Mouse (Mus musculus): ENCODE results near the gene Spop. TPM values are rescaled to one million over a fixed set of nuclear protein-coding genes. Genes with fewer than 3 reads are reported as not detected.
"Not testable (repeated sequence)": the region's sequence is repeated elsewhere in the genome, so short reads cannot be mapped to it uniquely, and the experiment has no call there.

The Spop gene
- polyA plus RNA-seq, 1 experiment from 2014 or later, result 199 TPM

GRCm38 (mm10) chr11:95405771-95406170, 8.1 kb upstream of the Spop start:
- Histone ChIP-seq H3K4me2 (replicated peaks) (no peak overlapping the region), H3K9me3 (no peaks in the 10 kb centered on the region), H3K9ac (replicated peaks) (no peak overlapping the region), H3K36me3 (no peaks in the 10 kb centered on the region), H3K27me3 (no peaks in the 10 kb centered on the region), H3K4me1 (replicated peaks) (0 out of 2 replicates have a peak, but pooled peaks cover 6% of the 10 kb centered on the region), H3K4me3 (replicated peaks) (no peak overlapping the region), H3K27ac (no peak overlapping the region)
- no peak for ATAC-seq
- WGBS, result 82% methylated on average over 4 of the region's 4 CpGs

DNA sequence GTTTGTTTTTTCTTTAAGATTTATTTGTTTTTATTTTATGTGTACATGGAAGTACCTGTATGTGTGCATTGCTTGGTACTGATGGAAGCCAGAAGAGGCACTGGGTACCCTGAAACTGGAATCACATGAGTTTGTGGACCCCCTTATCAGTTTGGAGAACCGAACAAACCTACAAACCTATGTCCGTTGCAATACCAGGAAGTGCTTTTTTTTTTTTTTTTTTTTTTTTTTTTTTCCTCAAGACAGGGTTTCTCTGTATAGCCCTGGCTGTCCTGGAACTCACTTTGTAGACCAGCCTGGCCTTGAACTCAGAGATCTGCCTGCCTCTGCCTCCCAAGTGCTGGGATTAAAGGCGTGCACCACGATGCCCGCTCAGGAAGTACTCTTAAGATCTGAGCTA, 7.5 kb upstream of the Spop start:
- not testable (repeated sequence) for H3K4me2 ChIP-seq (replicated peaks); ATAC-seq; H3K9me3 ChIP-seq; H3K4me1 ChIP-seq (replicated peaks); H3K9ac ChIP-seq (replicated peaks); H3K27me3 ChIP-seq; H3K4me3 ChIP-seq (replicated peaks); H3K27ac ChIP-seq; H3K36me3 ChIP-seq
- 93% methylated on average over 5 of the region's 5 CpGs for WGBS

DNA sequence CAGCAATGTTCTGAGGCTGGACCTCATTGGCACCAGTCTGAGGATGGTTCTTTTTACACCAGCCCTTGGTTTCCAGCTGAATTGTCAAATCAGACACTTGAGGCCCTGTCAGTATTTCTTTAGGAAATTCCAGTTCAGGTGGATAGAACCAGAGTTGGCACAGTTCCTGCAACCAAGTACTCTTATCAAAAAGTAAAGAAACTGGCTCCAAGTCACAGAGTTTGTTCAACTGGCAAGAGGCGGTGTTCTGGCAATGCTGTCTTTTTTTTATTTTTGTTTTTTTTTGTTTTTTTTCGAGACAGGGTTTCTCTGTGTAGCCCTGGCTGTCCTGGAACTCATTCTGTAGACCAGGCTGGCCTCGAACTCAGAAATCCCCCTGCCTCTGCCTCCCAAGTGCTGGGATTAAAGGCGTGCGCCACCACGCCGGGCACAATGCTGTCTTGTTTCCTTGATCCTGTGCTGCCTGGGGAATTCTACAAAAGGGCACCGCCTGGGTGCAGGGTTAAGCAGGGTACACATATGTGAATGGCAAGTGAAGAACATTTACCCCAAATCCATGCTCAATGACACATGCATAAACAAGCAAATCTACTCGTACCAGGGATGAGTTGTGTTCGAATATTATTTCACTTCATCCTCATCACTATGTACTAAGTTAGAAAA, 4.3 kb upstream of the Spop start:
- 0 out of 2 replicates have a peak, but pooled peaks cover 5% of the 10 kb centered on the region for H3K4me1 ChIP-seq (replicated peaks)
- H3K4me2 ChIP-seq (replicated peaks), result no peak overlapping the region
- WGBS, result 87% methylated on average over 10 of the region's 10 CpGs
- H3K9ac ChIP-seq (replicated peaks), result no peak overlapping the region
- no peaks in the 10 kb centered on the region for H3K36me3 ChIP-seq
- H3K27ac ChIP-seq, result no peak overlapping the region
- H3K9me3 ChIP-seq, result no peaks in the 10 kb centered on the region
- H3K4me3 ChIP-seq (replicated peaks), result no peak overlapping the region
- H3K27me3 ChIP-seq, result peaks cover 3% of the 10 kb centered on the region; the same call in 1 of the 2 replicates
- ATAC-seq, result no peak

- H3K27ac ChIP-seq, result peak overlapping the region; percentile 51
- peaks cover 3% of the 10 kb centered on the region; the same call in 1 of the 2 replicates for H3K27me3 ChIP-seq
- H3K9me3 ChIP-seq, result no peaks in the 10 kb centered on the region
- ATAC-seq, result no peak
- H3K9ac ChIP-seq (replicated peaks), result no peak overlapping the region
- H3K4me3 ChIP-seq (replicated peaks), result no peak overlapping the region
- 56% methylated on average over 6 of the region's 6 CpGs for WGBS
- peaks cover 22% of the 10 kb centered on the region for H3K4me1 ChIP-seq (replicated peaks)
- no peaks in the 10 kb centered on the region for H3K36me3 ChIP-seq
- no peak overlapping the region for H3K4me2 ChIP-seq (replicated peaks)
These were observed 2.3 kb upstream of the Spop start for GRCm38 (mm10) chr11:95411453-95412013.

GRCm38 (mm10) chr11:95412615-95413014, 1.3 kb upstream of the Spop start:
- H3K4me1 ChIP-seq (replicated peaks), result peaks cover 33% of the 10 kb centered on the region
- no peak overlapping the region; the same call in 1 of the 2 replicates for H3K27ac ChIP-seq
- H3K36me3 ChIP-seq, result no peaks in the 10 kb centered on the region
- 97% methylated on average over 3 of the region's 3 CpGs for WGBS
- no peak for ATAC-seq
- no peak overlapping the region for H3K9ac ChIP-seq (replicated peaks)
- peaks cover 3% of the 10 kb centered on the region; the same call in 1 of the 2 replicates for H3K27me3 ChIP-seq
- no peak overlapping the region for H3K4me3 ChIP-seq (replicated peaks)
- no peaks in the 10 kb centered on the region for H3K9me3 ChIP-seq
- H3K4me2 ChIP-seq (replicated peaks), result no peak overlapping the region

GRCm38 (mm10) chr11:95414536-95415161, 769 bp downstream of the Spop start:
- Histone ChIP-seq H3K36me3 (peaks cover 6% of the 10 kb centered on the region; the same call in 1 of the 2 replicates), H3K4me2 (replicated peaks) (peak overlapping the region; percentile 71), H3K4me3 (replicated peaks) (peak overlapping the region; percentile 64), H3K9me3 (no peaks in the 10 kb centered on the region), H3K27ac (peak overlapping the region; percentile 95), H3K9ac (replicated peaks) (peak overlapping the region; percentile 76), H3K27me3 (peaks cover 3% of the 10 kb centered on the region; the same call in 1 of the 2 replicates), H3K4me1 (replicated peaks) (peaks cover 34% of the 10 kb centered on the region)
- WGBS, result under 1% methylated on average over 28 of the region's 28 CpGs
- peak; percentile 89 for ATAC-seq

DNA sequence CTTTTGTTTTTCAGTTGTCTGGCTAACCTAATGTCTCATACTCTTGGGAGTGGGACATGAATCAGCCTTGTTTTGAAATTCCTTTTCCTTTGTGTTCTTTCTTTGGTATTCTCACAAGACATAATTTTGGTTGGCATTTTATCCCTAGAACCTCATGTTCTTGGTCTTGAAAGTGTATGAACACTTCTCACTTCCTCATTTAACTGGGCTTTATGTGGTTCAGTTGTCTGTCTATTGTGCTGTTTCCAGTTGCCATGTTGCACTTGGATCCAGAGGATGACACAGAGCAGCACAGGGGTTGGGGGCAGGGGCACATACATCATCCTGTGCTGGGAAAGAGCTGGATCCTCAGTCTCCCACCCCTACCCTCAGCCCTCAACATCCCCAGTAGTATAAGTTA, 2.1 kb downstream of the Spop start:
- peak overlapping the region; percentile 28 for H3K9ac ChIP-seq (replicated peaks)
- ATAC-seq, result no peak
- H3K27ac ChIP-seq, result no peak overlapping the region
- peaks cover 3% of the 10 kb centered on the region; the same call in 1 of the 2 replicates for H3K27me3 ChIP-seq
- H3K4me2 ChIP-seq (replicated peaks), result peak overlapping the region; percentile 71
- H3K36me3 ChIP-seq, result peaks cover 9% of the 10 kb centered on the region; the same call in 1 of the 2 replicates
- H3K4me3 ChIP-seq (replicated peaks), result peak overlapping the region; percentile 64
- peaks cover 34% of the 10 kb centered on the region for H3K4me1 ChIP-seq (replicated peaks)
- H3K9me3 ChIP-seq, result no peaks in the 10 kb centered on the region

DNA sequence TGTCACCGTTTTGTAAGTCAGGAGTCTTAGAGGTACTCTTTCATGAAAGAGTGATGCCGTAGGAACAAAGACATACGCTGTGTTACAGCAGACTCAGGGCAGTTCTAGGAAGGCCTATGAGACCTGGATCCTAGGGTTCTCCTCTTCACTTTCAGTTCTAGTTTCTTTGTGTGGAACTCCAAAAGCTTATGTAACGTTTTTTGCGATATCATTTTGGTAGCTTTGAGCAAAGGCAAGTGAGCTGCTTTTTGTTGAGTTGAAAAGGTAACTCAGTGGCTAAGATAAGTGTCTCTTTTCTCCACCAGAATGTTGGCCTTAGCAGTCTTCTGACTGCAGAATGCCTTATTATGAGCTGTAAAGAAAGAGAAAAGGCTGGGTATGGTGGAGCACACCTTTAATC, 3.5 kb downstream of the Spop start:
- H3K36me3 ChIP-seq, result peaks cover 9% of the 10 kb centered on the region; the same call in 1 of the 2 replicates
- H3K4me2 ChIP-seq (replicated peaks), result no peak overlapping the region
- peaks cover 29% of the 10 kb centered on the region for H3K4me1 ChIP-seq (replicated peaks)
- no peak overlapping the region for H3K4me3 ChIP-seq (replicated peaks)
- 0 out of 2 replicates have a peak overlapping the region, but pooled peaks have one; percentile 28 for H3K9ac ChIP-seq (replicated peaks)
- peaks cover 3% of the 10 kb centered on the region; the same call in 1 of the 2 replicates for H3K27me3 ChIP-seq
- no peaks in the 10 kb centered on the region for H3K9me3 ChIP-seq
- no peak overlapping the region for H3K27ac ChIP-seq
- no peak for ATAC-seq
- 86% methylated on average over 5 of the region's 5 CpGs for WGBS

- H3K36me3 ChIP-seq, result peaks cover 9% of the 10 kb centered on the region; the same call in 1 of the 2 replicates
- no peak overlapping the region for H3K4me2 ChIP-seq (replicated peaks)
- no peak overlapping the region for H3K27ac ChIP-seq
- H3K27me3 ChIP-seq, result no peaks in the 10 kb centered on the region
- H3K4me1 ChIP-seq (replicated peaks), result peaks cover 17% of the 10 kb centered on the region
- no peak for ATAC-seq
- no peak overlapping the region for H3K9ac ChIP-seq (replicated peaks)
- WGBS, result 87% methylated on average over 2 of the region's 2 CpGs
- H3K9me3 ChIP-seq, result no peaks in the 10 kb centered on the region
- H3K4me3 ChIP-seq (replicated peaks), result no peak overlapping the region
These were observed 7.1 kb downstream of the Spop start for GRCm38 (mm10) chr11:95420880-95421435.

DNA sequence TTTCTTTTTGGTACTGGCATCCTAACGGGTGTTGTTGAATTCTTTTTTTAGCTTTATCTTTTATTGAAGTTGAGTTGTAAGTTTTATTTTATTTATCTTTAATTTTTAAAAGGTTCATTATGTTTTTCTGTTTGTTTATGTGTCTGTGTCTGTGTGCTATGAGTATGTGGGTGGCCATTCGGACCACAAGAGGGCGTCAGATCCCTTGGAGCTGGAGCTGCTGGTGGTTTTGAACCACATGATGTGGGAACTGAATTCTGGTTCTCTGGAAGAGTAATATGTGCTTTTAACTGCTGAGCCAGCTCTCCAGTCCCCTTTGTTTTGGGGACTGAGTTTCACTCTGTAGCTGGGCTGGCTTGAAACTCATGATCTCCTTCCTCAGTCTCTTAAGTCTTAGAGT, 9.6 kb downstream of the Spop start:
- Histone ChIP-seq H3K9me3 (no peaks in the 10 kb centered on the region), H3K9ac (replicated peaks) (no peak overlapping the region), H3K27ac (no peak overlapping the region), H3K4me3 (replicated peaks) (no peak overlapping the region), H3K4me1 (replicated peaks) (no peaks in the 10 kb centered on the region), H3K4me2 (replicated peaks) (no peak overlapping the region), H3K27me3 (no peaks in the 10 kb centered on the region), H3K36me3 (peaks cover 9% of the 10 kb centered on the region; the same call in 1 of the 2 replicates)
- ATAC-seq, result no peak
- 85% methylated on average over 3 of the region's 3 CpGs for WGBS

- ATAC-seq, result no peak
- 89% methylated on average over 2 of the region's 2 CpGs for WGBS
- no peaks in the 10 kb centered on the region for H3K4me1 ChIP-seq (replicated peaks)
These were observed 17.5 kb downstream of the Spop start for GRCm38 (mm10) chr11:95431344-95431743.

GRCm38 (mm10) chr11:95432194-95432593, 18.3 kb downstream of the Spop start:
- ATAC-seq, result no peak
- 84% methylated on average over 2 of the region's 2 CpGs for WGBS
- H3K4me3 ChIP-seq (replicated peaks), result no peak overlapping the region
- no peaks in the 10 kb centered on the region for H3K27me3 ChIP-seq
- H3K27ac ChIP-seq, result no peak overlapping the region
- no peaks in the 10 kb centered on the region for H3K36me3 ChIP-seq
- no peak overlapping the region for H3K9ac ChIP-seq (replicated peaks)
- no peaks in the 10 kb centered on the region for H3K4me1 ChIP-seq (replicated peaks)
- H3K4me2 ChIP-seq (replicated peaks), result no peak overlapping the region
- H3K9me3 ChIP-seq, result no peaks in the 10 kb centered on the region

More at GRCm38 (mm10) chr11:95431344-95431743, 17.5 kb downstream of the Spop start:
- no peak overlapping the region for H3K4me3 ChIP-seq (replicated peaks)
- no peaks in the 10 kb centered on the region for H3K27me3 ChIP-seq
- no peak overlapping the region for H3K9ac ChIP-seq (replicated peaks)
- no peaks in the 10 kb centered on the region for H3K9me3 ChIP-seq
- no peak overlapping the region for H3K4me2 ChIP-seq (replicated peaks)
- no peak overlapping the region for H3K27ac ChIP-seq
- no peaks in the 10 kb centered on the region for H3K36me3 ChIP-seq

Measured in midbrain, embryonic 13.5 days (tissue).